ENCODE assay signal across 16 mouse cellular contexts in the genomic region with DNA sequence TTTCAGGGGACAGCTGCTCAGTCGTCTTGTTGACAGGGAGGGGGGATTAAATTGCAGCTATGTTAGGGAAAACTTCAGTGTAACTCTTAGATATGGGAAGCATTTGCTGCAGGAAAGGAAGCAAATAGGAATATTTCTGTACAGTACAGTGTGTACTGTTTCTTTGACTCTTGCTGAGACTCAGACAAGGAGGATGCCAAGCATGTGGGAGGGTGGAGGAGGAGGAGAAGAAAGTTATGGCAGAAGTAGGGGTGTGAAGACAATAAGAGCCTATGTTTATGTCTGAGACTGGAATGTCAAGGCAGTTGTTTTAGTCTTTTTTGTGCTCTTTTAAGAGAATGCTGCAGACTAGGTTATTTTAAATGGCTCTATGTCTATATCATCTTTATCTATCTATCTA.
DNase-seq lines count a peak whose midpoint lies in the region.
"Had no signal": no experiment of that assay in that cellular context is flagged by ENCODE, and none has a peak within 500 bp of the region (broad histone marks: within the 10 kb centered on the region; RNA-seq: fewer than 3 reads in every experiment).

No protein-coding gene starts in this region.

- DNase-seq in frontal cortex, postnatal 36 days (ENCODE audit: low spot score in 2 of 2) = peak; percentile 35 to 62
- DNase-seq in frontal cortex, postnatal 10 days (ENCODE audit: low spot score in 2 of 2) = no peak
- DNase-seq in right cerebral cortex, adult 2 months (ENCODE audit: low spot score in 2 of 2) = peak; percentile 38 to 60
- DNase-seq in right cerebral cortex, postnatal 25 days = no peak
- DNase-seq in left cerebral cortex, adult 9 months (ENCODE audit: low spot score in 2 of 2) = peak; percentile 28 to 37
- peak; percentile 72 for DNase-seq in telencephalon, adult 2 months (ENCODE audit: low read depth, low spot score)
- no peak for DNase-seq in c-Kit-positive CD71-positive TER-119-positive erythroid progenitor cells, embryonic 14.5 days (ENCODE audit: low spot score)
- DNase-seq: adrenal gland, postnatal 10 days; cerebellum, adult 18-20 months; cerebellum, postnatal 10 days; forebrain, postnatal 0 days; gastrocnemius, postnatal 14 days; kidney, adult 18-20 months; kidney, postnatal 36 days; layer of hippocampus, postnatal 36 days; right cerebral cortex, postnatal 14 days had no signal

Comparison
In these comparisons a context has a peak if more than half of its experiments do, and no peak if none do; other contexts are left out.
1. DNase-seq: peak in frontal cortex, postnatal 36 days (2 of 2), right cerebral cortex, adult 2 months (2 of 2), left cerebral cortex, adult 9 months (2 of 2) and telencephalon, adult 2 months (single experiment); none in frontal cortex, postnatal 10 days (0 of 2), right cerebral cortex, postnatal 25 days (single experiment) and c-Kit-positive CD71-positive TER-119-positive erythroid progenitor cells, embryonic 14.5 days (single experiment).